Mouse (Mus musculus) 3134 (cell line): Measurements from ENCODE around the gene C87436.

ENCODE experiments used
- DNase-seq: peaks from one replicate; pipeline ENCODE4 v3.0.0-alpha.2; 2011; ENCODE audit warnings: low spot score; ENCODE audit not compliant: insufficient read length; ENCODE audit errors: extremely low read depth

C87436 gene

GRCm38 (mm10) chr6:86508736-86509135 lies 70.6 kb downstream of the C87436 start:
- DNase-seq = no peak

- no peak for DNase-seq
These were observed 71.2 kb downstream of the C87436 start for GRCm38 (mm10) chr6:86509194-86509865.

GRCm38 (mm10) chr6:86509866-86510200 lies 71.7 kb downstream of the C87436 start:
- DNase-seq = no peak

GRCm38 (mm10) chr6:86510979-86511378 lies 72.8 kb downstream of the C87436 start:
- no peak for DNase-seq

GRCm38 (mm10) chr6:86513296-86513695 lies 75.1 kb downstream of the C87436 start:
- DNase-seq = peak; percentile 46

GRCm38 (mm10) chr6:86516021-86516420 lies 77.8 kb downstream of the C87436 start:
- DNase-seq = no peak

- peak; percentile 70 for DNase-seq
These were observed 81.7 kb downstream of the C87436 start for GRCm38 (mm10) chr6:86519767-86520345.

GRCm38 (mm10) chr6:86522001-86522911 lies 84.1 kb downstream of the C87436 start:
- no peak for DNase-seq
